Mouse (Mus musculus): ENCODE results near the gene Clasp2.

- TF ChIP-seq POLR2A (IDR thresholded peaks at IDR 0.05; ENCODE audit: insufficient read length, low read depth) (no peak), TCF3 (IDR thresholded peaks at IDR 0.05; ENCODE audit: insufficient read length, low read depth) (no peak), MAX (IDR thresholded peaks at IDR 0.05; ENCODE audit: low read depth) (no peak), CEBPB (IDR thresholded peaks at IDR 0.05; ENCODE audit: insufficient read depth, poor library complexity, severe bottlenecking) (no peak), POLR2AphosphoS2 (IDR thresholded peaks at IDR 0.05; ENCODE audit: insufficient read length, low read depth) (no peak), USF1 (IDR thresholded peaks at IDR 0.05; ENCODE audit: low read depth) (no peak), MYOD1 (IDR thresholded peaks at IDR 0.05; ENCODE audit: control insufficient read depth in 1 of 3, insufficient read length in 2 of 3, low read depth in 2 of 3) (no peak), MYOG (IDR thresholded peaks at IDR 0.05; ENCODE audit: control insufficient read depth in 1 of 3, insufficient read depth in 1 of 3, insufficient read length in 2 of 3, low read depth in 2 of 3) (no peak), E2F4 (IDR thresholded peaks at IDR 0.05; ENCODE audit: insufficient read depth) (no peak)
These were observed 102.8 kb downstream of the Clasp2 start for GRCm38 (mm10) chr9:113844029-113844428.
